Mouse (Mus musculus) ZHBTc4 (cell line): ENCODE measurements around the gene Sf3b6.
"Not testable (repeated sequence)": the region's sequence is repeated elsewhere in the genome, so short reads cannot be mapped to it uniquely, and the experiment has no call there.

Experiments
- DNase-seq: peaks from one replicate; pipeline ENCODE4 v3.0.0-alpha.2; 2011; ENCODE audit warnings: low read depth, low spot score

Gene Sf3b6

GRCm38 (mm10) chr12:4817361-4818101, at the start of gene Sf3b6:
TSS of gene Sf3b6 (plus strand) at chr12:4817544.
- peak; percentile 99 for DNase-seq

- DNase-seq, result peak; percentile 97
These were observed 48.6 kb upstream of the Sf3b6 start, which contains the start of the genes Pfn4 and Fam228b for GRCm38 (mm10) chr12:4768492-4769332. TSS of gene Pfn4 (plus strand) at chr12:4769022. TSS of gene Fam228b (minus strand) at chr12:4769267.

- no peak for DNase-seq
These were observed 48.0 kb upstream of the Sf3b6 start for GRCm38 (mm10) chr12:4769333-4769723.

- DNase-seq, result no peak
These were observed 42.3 kb upstream of the Sf3b6 start for GRCm38 (mm10) chr12:4774895-4775587.

GRCm38 (mm10) chr12:4775588-4775949, 41.8 kb upstream of the Sf3b6 start:
- DNase-seq, result no peak

GRCm38 (mm10) chr12:4777734-4778133, 39.6 kb upstream of the Sf3b6 start:
- DNase-seq, result no peak

GRCm38 (mm10) chr12:4780245-4780644, 37.1 kb upstream of the Sf3b6 start:
- no peak for DNase-seq

- DNase-seq, result no peak
These were observed 36.1 kb upstream of the Sf3b6 start for GRCm38 (mm10) chr12:4781270-4781669.

- not testable (repeated sequence) for DNase-seq
These were observed 35.5 kb upstream of the Sf3b6 start for GRCm38 (mm10) chr12:4781725-4782404.

GRCm38 (mm10) chr12:4783598-4783997, 33.7 kb upstream of the Sf3b6 start:
- DNase-seq, result no peak

GRCm38 (mm10) chr12:4784466-4784865, 32.9 kb upstream of the Sf3b6 start:
- DNase-seq, result no peak

GRCm38 (mm10) chr12:4788128-4788527, 29.2 kb upstream of the Sf3b6 start:
- not testable (repeated sequence) for DNase-seq

GRCm38 (mm10) chr12:4793718-4794117, 23.6 kb upstream of the Sf3b6 start:
- peak; percentile 26 for DNase-seq

- DNase-seq, result not testable (repeated sequence)
These were observed 19.9 kb upstream of the Sf3b6 start for GRCm38 (mm10) chr12:4797471-4797870.

GRCm38 (mm10) chr12:4811036-4811435, 6.3 kb upstream of the Sf3b6 start:
- DNase-seq, result no peak

- no peak for DNase-seq
These were observed 5.6 kb upstream of the Sf3b6 start for GRCm38 (mm10) chr12:4811705-4812104.

GRCm38 (mm10) chr12:4813636-4814035, 3.7 kb upstream of the Sf3b6 start:
- no peak for DNase-seq

GRCm38 (mm10) chr12:4816680-4817360, 524 bp upstream of the Sf3b6 start:
- no peak for DNase-seq

- peak; percentile 36 for DNase-seq
These were observed 9.9 kb downstream of the Sf3b6 start for GRCm38 (mm10) chr12:4827256-4827655.

GRCm38 (mm10) chr12:4836959-4837358, 19.6 kb downstream of the Sf3b6 start:
- no peak for DNase-seq

- no peak for DNase-seq
These were observed 22.7 kb downstream of the Sf3b6 start for GRCm38 (mm10) chr12:4840010-4840409.
